Mouse (Mus musculus) myocyte (in vitro differentiated cells): Measurements from ENCODE around the gene Ndufa7.

Experiments
- MAX ChIP-seq: IDR thresholded peaks from one replicate; pipeline ENCODE4 v1.6.1; 2011; ENCODE audit warnings: low read depth, mild to moderate bottlenecking, control low read depth
- POLR2A ChIP-seq: IDR thresholded peaks from one replicate; pipeline ENCODE4 v1.6.1; 2011; ENCODE audit warnings: low read depth, mild to moderate bottlenecking, control low read depth, moderate library complexity; ENCODE audit not compliant: insufficient read length

DNA sequence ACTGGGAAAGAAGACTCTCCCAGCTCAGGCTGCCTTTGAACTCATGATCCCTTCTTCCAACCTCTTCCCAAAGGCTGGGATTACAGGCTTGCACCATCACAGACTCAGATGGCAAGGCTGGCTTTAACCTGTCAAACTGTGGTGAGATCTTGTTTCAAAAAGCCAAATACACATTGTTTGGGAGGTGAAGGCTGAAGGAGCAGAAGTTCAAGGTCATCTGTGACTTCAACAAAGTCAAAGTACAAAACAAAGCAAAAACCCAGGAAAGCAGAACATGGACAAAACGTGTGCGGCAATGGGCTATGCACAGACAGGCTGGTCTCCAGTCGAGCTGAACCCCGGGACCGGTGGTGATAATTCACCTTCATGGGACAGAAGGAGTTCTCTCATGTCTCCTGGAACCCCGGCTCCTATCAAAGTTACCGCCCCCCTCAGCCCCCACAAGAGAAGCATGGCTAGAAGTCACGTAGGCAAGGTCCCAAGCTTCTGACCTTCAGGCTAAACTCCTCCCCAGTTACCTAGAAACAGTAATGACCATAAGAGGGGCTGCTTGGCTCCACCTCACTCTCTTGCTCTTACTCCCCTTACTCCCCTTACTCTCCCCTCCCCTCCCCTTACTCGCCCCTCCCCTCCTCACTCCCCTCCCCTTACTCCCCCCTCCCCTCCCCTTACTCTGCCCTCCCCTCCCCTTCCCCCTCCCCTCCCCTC lies 17.0 kb upstream of the Ndufa7 start:
- TF ChIP-seq POLR2A: no peak
- no peak for TF ChIP-seq MAX
